Mouse (Mus musculus): ENCODE results near the gene Atp6v1g3. TPM values are rescaled to one million over a fixed set of nuclear protein-coding genes. Genes with fewer than 3 reads are reported as not detected.

Gene Atp6v1g3
- 0.20 and 2.2 TPM in 2 replicates for polyA plus RNA-seq (2016; fragmentation: Nextera tagmentation; extraction: Ambion mirVana)

- WGBS, result 89% methylated on average over 2 of the region's 2 CpGs
These were observed at the start of gene Atp6v1g3 for GRCm38 (mm10) chr1:138273438-138273837. Atp6v1g3 (plus strand) TSS chr1:138273738.

GRCm38 (mm10) chr1:138233051-138233450 lies 40.5 kb upstream of the Atp6v1g3 start:
- no peak for DNase-seq (ENCODE audit: low spot score)
- H3K9me3 ChIP-seq (replicated peaks), result no peaks in the 10 kb centered on the region
- H3K27ac ChIP-seq, result no peak overlapping the region
- H3K27me3 ChIP-seq (ENCODE audit: low read depth, poor library complexity, severe bottlenecking), result no peaks in the 10 kb centered on the region
- no peaks in the 10 kb centered on the region for H3K36me3 ChIP-seq
- H3K4me3 ChIP-seq, result no peak overlapping the region
- no peaks in the 10 kb centered on the region for H3K4me1 ChIP-seq

More at GRCm38 (mm10) chr1:138273438-138273837, at the start of gene Atp6v1g3:
- no peak for DNase-seq (ENCODE audit: low spot score)
- no peak within 1 kb of the TSS for H3K4me3 ChIP-seq
- H3K4me1 ChIP-seq, result no peaks in the 10 kb centered on the region
- no peaks in the 10 kb centered on the region for H3K36me3 ChIP-seq
- H3K27me3 ChIP-seq (ENCODE audit: low read depth, poor library complexity, severe bottlenecking), result no peaks in the 10 kb centered on the region
- no peak within 1 kb of the TSS for H3K27ac ChIP-seq
- H3K9me3 ChIP-seq (replicated peaks), result no peaks in the 10 kb centered on the region

DNA sequence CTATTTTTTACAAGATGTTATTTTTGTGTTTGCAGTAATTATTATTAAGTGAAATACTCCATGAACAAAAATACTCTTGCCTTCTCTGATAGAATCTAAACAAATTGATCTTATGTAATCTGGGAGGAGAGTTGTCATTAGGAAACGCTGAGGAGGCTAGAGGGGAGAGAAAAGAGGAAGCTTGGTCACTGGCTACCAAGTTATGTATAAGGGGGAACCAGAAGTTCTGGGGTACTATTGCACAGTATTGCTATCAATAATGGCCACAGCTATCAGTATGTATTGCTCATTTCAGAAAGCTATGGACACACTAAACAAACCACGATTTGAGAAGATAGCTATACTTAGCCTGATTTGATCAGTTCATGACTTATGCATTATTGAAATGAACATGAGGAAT lies 36.3 kb upstream of the Atp6v1g3 start:
- Histone ChIP-seq H3K4me1 (no peaks in the 10 kb centered on the region), H3K4me3 (no peak overlapping the region), H3K36me3 (no peaks in the 10 kb centered on the region), H3K27me3 (ENCODE audit: low read depth, poor library complexity, severe bottlenecking) (no peaks in the 10 kb centered on the region), H3K27ac (no peak overlapping the region), H3K9me3 (replicated peaks) (no peaks in the 10 kb centered on the region)
- WGBS, result 90% methylated on average over 2 of the region's 2 CpGs
- no peak for DNase-seq (ENCODE audit: low spot score)

- H3K4me3 ChIP-seq, result no peak overlapping the region
- H3K9me3 ChIP-seq (replicated peaks), result no peaks in the 10 kb centered on the region
- 66% methylated on average over 5 of the region's 5 CpGs for WGBS
- no peaks in the 10 kb centered on the region for H3K27me3 ChIP-seq (ENCODE audit: low read depth, poor library complexity, severe bottlenecking)
- H3K27ac ChIP-seq, result no peak overlapping the region
- DNase-seq (ENCODE audit: low spot score), result no peak
- no peaks in the 10 kb centered on the region for H3K36me3 ChIP-seq
- peaks cover 36% of the 10 kb centered on the region for H3K4me1 ChIP-seq
These were observed 29.6 kb upstream of the Atp6v1g3 start for GRCm38 (mm10) chr1:138243947-138244346.

DNA sequence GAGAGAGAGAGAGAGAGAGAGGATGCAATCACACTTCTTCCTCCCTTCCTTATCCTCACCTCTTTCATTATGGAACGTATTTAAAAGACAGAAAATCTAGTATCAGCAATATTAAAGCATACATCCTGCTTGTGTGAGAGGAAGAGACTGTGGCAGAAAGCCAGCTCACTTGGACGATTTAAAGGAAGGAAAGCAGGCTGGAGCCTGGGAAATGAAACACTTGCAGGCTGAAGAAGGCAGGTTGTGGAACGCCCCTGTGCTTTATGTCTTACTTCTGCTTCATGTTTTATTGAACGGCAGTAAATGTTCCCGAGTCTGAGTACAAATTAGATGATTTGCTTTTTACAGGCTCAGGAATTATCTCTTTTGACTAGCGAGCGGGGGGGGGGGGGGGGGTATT lies 29.1 kb upstream of the Atp6v1g3 start:
- Histone ChIP-seq H3K27ac (no peak overlapping the region; the same call in 1 of the 2 replicates), H3K4me3 (no peak overlapping the region), H3K9me3 (replicated peaks) (no peaks in the 10 kb centered on the region), H3K27me3 (ENCODE audit: low read depth, poor library complexity, severe bottlenecking) (no peaks in the 10 kb centered on the region), H3K4me1 (peaks cover 37% of the 10 kb centered on the region), H3K36me3 (no peaks in the 10 kb centered on the region)
- DNase-seq (ENCODE audit: low spot score), result no peak
- 39% methylated on average over 7 of the region's 7 CpGs for WGBS

- no peak for DNase-seq (ENCODE audit: low spot score)
- peaks cover 37% of the 10 kb centered on the region for H3K4me1 ChIP-seq
- no peaks in the 10 kb centered on the region for H3K27me3 ChIP-seq (ENCODE audit: low read depth, poor library complexity, severe bottlenecking)
- no peak overlapping the region for H3K27ac ChIP-seq
- H3K36me3 ChIP-seq, result no peaks in the 10 kb centered on the region
- 83% methylated on average over 4 of the region's 4 CpGs for WGBS
- H3K4me3 ChIP-seq, result no peak overlapping the region
- no peaks in the 10 kb centered on the region for H3K9me3 ChIP-seq (replicated peaks)
These were observed 28.4 kb upstream of the Atp6v1g3 start for GRCm38 (mm10) chr1:138245103-138245502.

DNA sequence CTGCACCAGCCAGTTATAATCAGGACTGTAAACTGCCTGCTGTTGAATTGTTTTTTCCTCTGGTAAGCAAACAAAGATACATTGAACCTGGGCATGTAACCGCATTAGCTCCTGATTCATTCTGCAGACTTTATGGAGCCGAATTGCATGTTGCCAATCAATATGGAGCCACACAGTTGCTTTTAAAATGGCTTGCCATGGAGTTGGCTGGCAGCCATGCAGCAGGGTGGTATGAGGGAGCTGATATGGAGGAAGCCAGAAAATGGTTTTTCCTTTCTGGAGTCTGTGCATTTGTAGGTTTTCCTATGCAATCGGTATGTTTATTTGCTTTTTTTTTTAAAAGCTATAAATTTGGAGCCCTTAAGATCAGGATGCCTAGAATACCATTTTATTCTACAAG lies 28.0 kb upstream of the Atp6v1g3 start:
- no peak overlapping the region for H3K27ac ChIP-seq
- DNase-seq (ENCODE audit: low spot score), result no peak
- no peak overlapping the region for H3K4me3 ChIP-seq
- peaks cover 37% of the 10 kb centered on the region for H3K4me1 ChIP-seq
- WGBS, result 85% methylated on average over 3 of the region's 3 CpGs
- H3K9me3 ChIP-seq (replicated peaks), result no peaks in the 10 kb centered on the region
- no peaks in the 10 kb centered on the region for H3K27me3 ChIP-seq (ENCODE audit: low read depth, poor library complexity, severe bottlenecking)
- no peaks in the 10 kb centered on the region for H3K36me3 ChIP-seq

GRCm38 (mm10) chr1:138246438-138247164 lies 26.9 kb upstream of the Atp6v1g3 start:
- no peaks in the 10 kb centered on the region for H3K36me3 ChIP-seq
- H3K4me1 ChIP-seq, result peaks cover 37% of the 10 kb centered on the region
- no peak overlapping the region for H3K4me3 ChIP-seq
- no peak for DNase-seq (ENCODE audit: low spot score)
- no peaks in the 10 kb centered on the region for H3K27me3 ChIP-seq (ENCODE audit: low read depth, poor library complexity, severe bottlenecking)
- no peaks in the 10 kb centered on the region for H3K9me3 ChIP-seq (replicated peaks)
- 0 out of 2 replicates have a peak overlapping the region, but pooled peaks have one; percentile 20 for H3K27ac ChIP-seq
- WGBS, result 91% methylated on average over 7 of the region's 7 CpGs

- 29% methylated on average over 8 of the region's 8 CpGs for WGBS
- no peaks in the 10 kb centered on the region for H3K36me3 ChIP-seq
- H3K27me3 ChIP-seq (ENCODE audit: low read depth, poor library complexity, severe bottlenecking), result 0 out of 2 replicates have a peak, but pooled peaks cover 5% of the 10 kb centered on the region
- H3K4me3 ChIP-seq, result no peak overlapping the region
- H3K9me3 ChIP-seq (replicated peaks), result no peaks in the 10 kb centered on the region
- DNase-seq (ENCODE audit: low spot score), result no peak
- H3K27ac ChIP-seq, result peak overlapping the region; percentile 71
- peaks cover 37% of the 10 kb centered on the region for H3K4me1 ChIP-seq
These were observed 25.6 kb upstream of the Atp6v1g3 start for GRCm38 (mm10) chr1:138247699-138248483.

GRCm38 (mm10) chr1:138248770-138249169 lies 24.8 kb upstream of the Atp6v1g3 start:
- 85% methylated on average over 2 of the region's 2 CpGs for WGBS
- no peaks in the 10 kb centered on the region for H3K9me3 ChIP-seq (replicated peaks)
- H3K4me1 ChIP-seq, result peaks cover 37% of the 10 kb centered on the region
- no peak overlapping the region for H3K4me3 ChIP-seq
- H3K27me3 ChIP-seq (ENCODE audit: low read depth, poor library complexity, severe bottlenecking), result 0 out of 2 replicates have a peak, but pooled peaks cover 5% of the 10 kb centered on the region
- no peak for DNase-seq (ENCODE audit: low spot score)
- H3K36me3 ChIP-seq, result no peaks in the 10 kb centered on the region
- H3K27ac ChIP-seq, result peak overlapping the region; percentile 53; the same call in 1 of the 2 replicates

DNA sequence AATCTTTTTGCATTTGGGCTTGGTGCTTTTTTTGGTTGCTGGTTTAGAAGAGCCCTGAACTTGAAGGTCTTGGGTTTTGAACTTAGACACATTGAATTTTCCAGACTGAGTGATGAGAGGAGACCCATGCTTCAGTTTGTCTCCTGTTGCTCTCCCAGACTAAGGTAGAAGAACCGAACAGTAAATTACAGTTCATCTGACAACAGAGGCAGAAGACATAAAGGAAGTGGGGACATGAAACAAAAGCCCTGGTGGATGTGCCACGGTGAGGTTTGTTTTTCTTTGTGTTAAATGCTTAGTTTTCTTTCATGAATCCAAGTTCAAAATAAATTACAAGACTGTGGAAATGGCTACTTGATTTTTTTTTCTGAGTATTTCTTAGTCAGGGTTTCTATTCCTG lies 22.6 kb upstream of the Atp6v1g3 start:
- H3K36me3 ChIP-seq, result no peaks in the 10 kb centered on the region
- no peak for DNase-seq (ENCODE audit: low spot score)
- H3K27me3 ChIP-seq (ENCODE audit: low read depth, poor library complexity, severe bottlenecking), result 0 out of 2 replicates have a peak, but pooled peaks cover 5% of the 10 kb centered on the region
- no peak overlapping the region for H3K4me3 ChIP-seq
- H3K9me3 ChIP-seq (replicated peaks), result no peaks in the 10 kb centered on the region
- H3K27ac ChIP-seq, result no peak overlapping the region
- peaks cover 25% of the 10 kb centered on the region for H3K4me1 ChIP-seq
- 85% methylated on average over 2 of the region's 2 CpGs for WGBS

DNA sequence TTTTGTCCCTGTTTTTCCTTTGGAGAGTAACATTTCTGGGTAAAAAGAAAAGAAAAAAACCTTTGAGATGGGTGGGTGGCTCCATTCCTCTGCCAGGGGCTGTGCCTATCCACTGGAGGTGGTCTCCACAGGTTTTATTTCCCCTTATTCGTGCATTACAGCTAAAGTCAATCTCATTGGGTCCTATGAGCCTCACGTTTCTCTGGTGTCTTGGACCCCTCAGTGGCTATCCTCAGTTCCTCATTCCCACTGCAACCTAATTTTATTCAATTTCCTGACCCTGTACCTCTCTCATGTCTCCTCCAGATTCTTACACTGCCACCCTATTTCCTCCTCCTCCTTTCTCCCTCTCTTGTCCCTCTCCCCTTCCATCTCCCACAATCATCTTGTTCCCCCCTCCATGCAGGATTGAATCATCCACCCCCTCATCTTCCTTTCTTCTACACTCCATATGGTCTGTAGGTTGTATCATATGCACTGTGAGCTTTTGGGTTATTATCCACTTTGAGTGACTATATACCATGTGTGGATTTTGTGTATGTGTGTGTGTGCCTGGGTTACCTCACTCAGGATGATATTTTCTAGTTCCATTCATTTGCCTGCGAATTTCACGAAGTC lies 17.3 kb upstream of the Atp6v1g3 start:
- H3K4me1 ChIP-seq, result no peaks in the 10 kb centered on the region
- 90% methylated on average over 4 of the region's 4 CpGs for WGBS
- DNase-seq (ENCODE audit: low spot score), result no peak

DNA sequence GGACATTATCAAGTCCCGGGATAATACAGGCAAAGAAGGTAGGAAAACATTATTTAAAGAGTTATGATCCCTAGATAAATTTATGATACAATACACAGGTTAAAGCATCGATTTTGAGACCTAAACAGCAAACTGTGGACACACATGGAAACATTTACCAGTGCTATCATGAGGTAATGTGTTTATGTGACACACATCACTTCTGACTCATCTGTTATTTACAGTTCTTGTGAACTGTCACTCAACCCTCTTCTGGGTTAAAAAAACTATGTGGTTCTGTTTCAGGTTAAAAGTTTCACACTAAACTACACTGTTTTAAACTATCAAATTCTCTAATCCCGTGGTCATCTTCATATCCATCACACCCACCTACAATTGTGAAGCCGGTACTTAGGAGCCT lies 14.8 kb upstream of the Atp6v1g3 start:
- Histone ChIP-seq H3K4me3 (no peak overlapping the region), H3K27ac (no peak overlapping the region), H3K36me3 (no peaks in the 10 kb centered on the region), H3K9me3 (replicated peaks) (no peaks in the 10 kb centered on the region), H3K27me3 (ENCODE audit: low read depth, poor library complexity, severe bottlenecking) (no peaks in the 10 kb centered on the region), H3K4me1 (no peaks in the 10 kb centered on the region)
- 83% methylated on average over 4 of the region's 4 CpGs for WGBS
- no peak for DNase-seq (ENCODE audit: low spot score)

More for the DNA sequence above, 17.3 kb upstream of the Atp6v1g3 start:
- H3K27me3 ChIP-seq (ENCODE audit: low read depth, poor library complexity, severe bottlenecking), result 0 out of 2 replicates have a peak, but pooled peaks cover 5% of the 10 kb centered on the region
- no peaks in the 10 kb centered on the region for H3K9me3 ChIP-seq (replicated peaks)
- H3K36me3 ChIP-seq, result no peaks in the 10 kb centered on the region
- H3K4me3 ChIP-seq, result no peak overlapping the region
- no peak overlapping the region for H3K27ac ChIP-seq

Measured in limb, embryonic 10.5 days (tissue).